Mouse (Mus musculus) cortical plate, adult 2 months (tissue): Measurements from ENCODE around the gene Ggcx.
A peak's percentile ranks its signal among the peaks of the same experiment; 100 is the strongest.

Experiments used
- CTCF ChIP-seq: fragments of 200-500 bp; IDR thresholded peaks from 2 replicates; pipeline ENCODE4 v1.5.1; 2011; ENCODE audit warnings: mild to moderate bottlenecking, control low read depth, low read length; ENCODE audit not compliant: insufficient read depth; ENCODE audit errors: extremely low read depth
- POLR2A ChIP-seq: fragments of 200-500 bp; IDR thresholded peaks from 2 replicates; pipeline ENCODE4 v1.6.1; 2011; ENCODE audit warnings: mild to moderate bottlenecking, low read length, control low read depth; ENCODE audit not compliant: insufficient read depth; ENCODE audit errors: extremely low read depth

- peak; percentile 98 for TF ChIP-seq POLR2A
- TF ChIP-seq CTCF: 0 out of 2 replicates have a peak, but pooled peaks have one; percentile 34
Observed at GRCm38 (mm10) chr6:72439355-72440185, 25.5 kb downstream of the Ggcx start, which contains the start of gene Mat2a.
